Mouse (Mus musculus) MEL (cell line): ENCODE results near the gene Tmem114.

Experiments
- CTCF ChIP-seq, 3 experiments: IDR thresholded peaks in 2 of 3; conservative IDR thresholded peaks in 1 of 3; 2 replicates each; pipeline ENCODE4 v1.5.1; 2011 to 2012; ENCODE audit warnings: low read length in 3 of 3, low read depth in 2 of 3, mild to moderate bottlenecking in 2 of 3, improper control_type of control experiment in 1 of 3, inconsistent platforms in 1 of 3, mixed read lengths in 1 of 3, moderate library complexity in 1 of 3; ENCODE audit not compliant: control insufficient read depth in 1 of 3, insufficient read depth in 1 of 3, poor library complexity in 1 of 3, severe bottlenecking in 1 of 3
- MAFK ChIP-seq: IDR thresholded peaks from 2 replicates; pipeline ENCODE4 v1.6.1; 2011; ENCODE audit warnings: low read depth, mild to moderate bottlenecking, low read length, improper control_type of control experiment, borderline replicate concordance
- TBP ChIP-seq: IDR thresholded peaks from 2 replicates; pipeline ENCODE4 v1.8.0; 2011; ENCODE audit warnings: low read depth, low read length, improper control_type of control experiment

GRCm38 (mm10) chr16:8412213-8412612, 12.7 kb downstream of the Tmem114 start:
- TF ChIP-seq CTCF (IDR thresholded peaks at IDR 0.05 in 2 of 3, conservative IDR thresholded peaks at IDR 0.05 in 1 of 3; ENCODE audit: control insufficient read depth in 1 of 3, insufficient read depth in 1 of 3, low read depth in 2 of 3, low read length in 3 of 3, poor library complexity in 1 of 3, severe bottlenecking in 1 of 3) (peak; percentile 42 to 97 (median 92)), MAFK (no peak), TBP (0 out of 2 replicates have a peak, but pooled peaks have one; percentile 22)
